Mouse (Mus musculus) megakaryocyte progenitor cell, adult 5-6 weeks (primary cell): ENCODE measurements around the gene Kdm2a. TPM values are rescaled to one million over a fixed set of nuclear protein-coding genes. Genes with fewer than 3 reads are reported as not detected.

Source experiments
- ATAC-seq: replicated peaks from 2 replicates; pipeline ENCODE4 v1.8.0; 2016; ENCODE audit warnings: mild to moderate bottlenecking, moderate TSS enrichment, inconsistent platforms; ENCODE audit not compliant: poor library complexity
- total RNA-seq, 2 experiments: library from RNA; stranded (forward) in 1 of 2; stranded (reverse) in 1 of 2; fragments of 157-497, 149-512 nt in 1 of 2; fragments of 200-1000 nt in 1 of 2; gene quantifications; 2 replicates each; pipeline versions ENCODE4 v1.2.3 to v1.2.4; 2015 to 2017

Kdm2a gene
- total RNA-seq, 2 experiments from 2014 or later = 58.3 to 64.3 TPM

GRCm38 (mm10) chr19:4332653-4333052, 65.4 kb downstream of the Kdm2a start:
- ATAC-seq = peak; percentile 18; the same call in 1 of the 2 replicates

GRCm38 (mm10) chr19:4331273-4331672, 66.8 kb downstream of the Kdm2a start:
- no peak for ATAC-seq

- no peak for ATAC-seq
Measured at GRCm38 (mm10) chr19:4330603-4331002, 67.5 kb downstream of the Kdm2a start.

GRCm38 (mm10) chr19:4328737-4329304, 69.3 kb downstream of the Kdm2a start:
- no peak for ATAC-seq

GRCm38 (mm10) chr19:4326881-4327280, 71.2 kb downstream of the Kdm2a start:
- no peak for ATAC-seq

GRCm38 (mm10) chr19:4326106-4326505, 72.0 kb downstream of the Kdm2a start:
- no peak for ATAC-seq

- ATAC-seq = peak; percentile 89
Measured at GRCm38 (mm10) chr19:4322134-4322533, 76.0 kb downstream of the Kdm2a start.

GRCm38 (mm10) chr19:4321622-4322021, 76.5 kb downstream of the Kdm2a start:
- ATAC-seq = no peak

GRCm38 (mm10) chr19:4319272-4319671, 78.8 kb downstream of the Kdm2a start:
- ATAC-seq = no peak

- no peak for ATAC-seq
Measured at GRCm38 (mm10) chr19:4317181-4317580, 80.9 kb downstream of the Kdm2a start.

GRCm38 (mm10) chr19:4315223-4315944, 82.7 kb downstream of the Kdm2a start:
- ATAC-seq = peak; percentile 52

- peak; percentile 78 for ATAC-seq
Measured at GRCm38 (mm10) chr19:4309776-4310185, 88.3 kb downstream of the Kdm2a start.

- ATAC-seq = no peak
Measured at GRCm38 (mm10) chr19:4309302-4309701, 88.8 kb downstream of the Kdm2a start.

- peak; percentile 27 for ATAC-seq
Measured at GRCm38 (mm10) chr19:4306190-4306577, 91.9 kb downstream of the Kdm2a start, which contains the start of gene Grk2. Gene Grk2 (minus strand): TSS chr19:4306222.

GRCm38 (mm10) chr19:4305491-4306189, 92.4 kb downstream of the Kdm2a start:
- ATAC-seq = no peak

GRCm38 (mm10) chr19:4304871-4305321, 93.2 kb downstream of the Kdm2a start:
- no peak for ATAC-seq

GRCm38 (mm10) chr19:4304251-4304821, 93.7 kb downstream of the Kdm2a start:
- ATAC-seq = no peak

GRCm38 (mm10) chr19:4303640-4303995, 94.5 kb downstream of the Kdm2a start:
- ATAC-seq = no peak

- ATAC-seq = no peak
Measured at GRCm38 (mm10) chr19:4302936-4303639, 95.0 kb downstream of the Kdm2a start.

- peak; percentile 44 for ATAC-seq
Measured at GRCm38 (mm10) chr19:4301735-4302651, 96.1 kb downstream of the Kdm2a start.
